Mouse (Mus musculus): ENCODE results near the gene Fntb. TPM values are rescaled to one million over a fixed set of nuclear protein-coding genes. Genes with fewer than 3 reads are reported as not detected.

The Fntb gene
- total RNA-seq (2023) = 51.6 TPM

GRCm38 (mm10) chr12:76765354-76765851 lies at the start of gene Fntb, which contains the start of gene Churc1:
Fntb (plus strand) TSS chr12:76765589.
Churc1 (plus strand) TSS chr12:76765538.

DNA sequence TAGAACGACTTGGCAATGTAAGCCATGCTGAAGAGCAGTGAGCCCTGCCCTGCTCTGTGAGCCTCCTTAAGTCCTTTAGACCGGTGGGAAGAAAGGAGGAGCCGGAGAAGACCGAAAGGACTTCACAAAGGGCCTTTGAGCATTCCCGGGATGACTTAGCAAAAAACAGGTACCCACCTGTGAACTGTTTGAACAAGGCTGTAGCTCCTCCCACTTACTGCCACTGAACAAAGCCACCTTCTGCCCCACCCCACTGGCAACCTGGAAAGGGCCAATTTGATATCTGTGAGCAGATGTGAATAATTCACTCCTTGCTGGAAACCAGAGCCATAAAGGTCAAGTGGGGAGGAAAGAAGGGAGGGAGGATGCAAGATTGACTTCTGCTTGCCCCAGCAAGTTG lies 30.0 kb downstream of the Fntb start, which contains the start of gene Gpx2:
Gene Gpx2 (minus strand): TSS at position 205 of the 400 bp plus-strand sequence.

GRCm38 (mm10) chr12:76822651-76823041 lies 57.3 kb downstream of the Fntb start, which contains the start of gene Rab15:
Rab15 (minus strand) TSS chr12:76822908.

GRCm38 (mm10) chr12:76961932-76962891 lies 196.8 kb downstream of the Fntb start, which contains the start of gene Max:
Max (minus strand) TSS chr12:76962201.

Other genes starting within 250 kb of the Fntb start
- gene Plekhg3, start 234.7 kb upstream of the Fntb start, total RNA-seq (2023) = 34.1 TPM
- gene Sptb, start 55.0 kb upstream of the Fntb start, total RNA-seq (2023) = 1.4 TPM
- gene Churc1, start 51 bp upstream of the Fntb start, total RNA-seq (2023) = 47.9 TPM
- 2.2 TPM for gene Gpx2, start 30.0 kb downstream of the Fntb start, total RNA-seq (2023)
- gene Rab15, start 57.3 kb downstream of the Fntb start, total RNA-seq (2023) = not detected
- gene Max, start 196.6 kb downstream of the Fntb start, total RNA-seq (2023) = 175 TPM